Mouse (Mus musculus): ENCODE measurements around the gene Snx19.

DNA sequence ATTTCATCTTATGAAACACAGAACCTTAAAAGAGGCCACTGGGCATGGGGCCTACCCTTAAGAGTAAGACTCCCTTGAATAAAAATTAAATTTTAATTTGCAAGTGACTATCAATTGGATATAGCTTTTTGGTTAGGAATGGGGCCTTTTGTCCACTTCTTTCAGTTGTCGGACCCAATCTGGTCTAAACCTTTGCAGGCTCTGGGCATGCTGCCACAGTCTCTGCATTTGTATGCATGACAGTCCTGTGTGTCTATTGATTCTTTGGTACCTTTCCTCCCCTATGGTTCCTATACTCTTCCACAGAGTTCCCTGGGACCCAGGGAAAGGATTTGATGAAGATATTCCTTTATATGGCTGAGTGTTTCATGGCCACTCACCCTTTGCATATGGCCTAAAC is 26.1 kb upstream of the Snx19 start:
- TF ChIP-seq CTCF (IDR thresholded peaks at IDR 0.05; ENCODE audit: low read depth) (no peak), EP300 (IDR thresholded peaks at IDR 0.05; ENCODE audit: low read depth) (no peak)

Measured in heart, postnatal 0 days (tissue).